Mouse (Mus musculus) common myeloid progenitor, adult 5-6 weeks (primary cell): ENCODE data around the gene Tead2. TPM values are rescaled to one million over a fixed set of nuclear protein-coding genes. Genes with fewer than 3 reads are reported as not detected.
"Not testable (repeated sequence)": the region's sequence is repeated elsewhere in the genome, so short reads cannot be mapped to it uniquely, and the experiment has no call there.

ENCODE experiments used
- ATAC-seq: replicated peaks from 2 replicates; pipeline ENCODE4 v1.8.0; 2016; ENCODE audit warnings: low read depth, mild to moderate bottlenecking, moderate TSS enrichment, inconsistent platforms; ENCODE audit not compliant: poor library complexity, severe bottlenecking
- total RNA-seq: library from RNA; stranded (forward); fragments of 200-1000, 187-1606 nt; gene quantifications from 2 replicates; pipeline ENCODE4 v1.2.3, GENCODE M21; 2017

Tead2 gene
- total RNA-seq: 0.55 and 0.87 TPM in 2 replicates

- no peak for ATAC-seq
These were observed at the start of gene Tead2 for GRCm38 (mm10) chr7:45215673-45216441. Tead2 (plus strand) TSS chr7:45215753.

DNA sequence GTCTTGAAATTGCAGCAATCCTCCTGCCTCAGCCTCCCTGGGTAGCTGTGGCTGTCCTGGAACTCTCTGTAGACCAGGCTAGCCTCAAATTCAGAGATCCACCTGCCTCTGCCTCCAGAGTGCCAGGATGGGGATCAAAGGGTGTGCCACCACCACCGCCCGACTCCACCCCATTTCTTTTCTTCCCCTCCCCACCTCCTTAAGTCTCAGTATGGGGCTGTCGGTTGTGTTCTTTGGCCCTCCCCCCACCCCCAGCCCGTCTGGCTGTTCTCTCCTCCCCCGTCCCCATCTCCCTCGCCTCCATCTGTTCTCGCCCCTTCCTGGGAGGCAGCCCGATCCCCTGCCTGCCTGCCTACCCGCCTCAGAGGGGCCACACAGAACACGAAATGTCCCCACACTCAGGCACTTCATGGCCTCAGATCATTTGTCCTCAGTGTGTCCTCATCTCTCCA lies 48.6 kb upstream of the Tead2 start:
- no peak for ATAC-seq

- no peak for ATAC-seq
These were observed 47.6 kb upstream of the Tead2 start for GRCm38 (mm10) chr7:45167761-45168445.

- no peak for ATAC-seq
These were observed 46.9 kb upstream of the Tead2 start for GRCm38 (mm10) chr7:45168656-45169055.

DNA sequence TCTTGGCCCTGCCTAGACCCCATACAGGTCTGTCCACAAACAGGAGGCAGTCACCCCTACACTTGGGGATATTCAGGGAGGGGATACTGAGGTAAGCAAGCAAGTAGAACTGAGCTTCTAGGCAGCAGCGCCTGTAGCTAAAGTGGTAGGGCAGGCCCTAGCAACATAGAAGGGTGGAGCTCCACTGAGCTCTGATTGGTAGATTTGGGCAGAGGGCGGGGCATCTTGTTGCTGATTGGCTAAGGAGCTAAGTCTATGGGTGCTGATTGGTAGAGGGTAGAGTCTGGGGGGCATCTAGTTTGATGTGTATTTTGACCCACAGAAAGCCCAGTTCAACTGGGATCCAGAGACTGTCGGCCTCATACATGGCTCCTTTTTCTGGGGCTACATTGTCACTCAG lies 46.1 kb upstream of the Tead2 start:
- peak; percentile 31; the same call in 1 of the 2 replicates for ATAC-seq

- no peak for ATAC-seq
These were observed 42.6 kb upstream of the Tead2 start for GRCm38 (mm10) chr7:45172974-45173373.

DNA sequence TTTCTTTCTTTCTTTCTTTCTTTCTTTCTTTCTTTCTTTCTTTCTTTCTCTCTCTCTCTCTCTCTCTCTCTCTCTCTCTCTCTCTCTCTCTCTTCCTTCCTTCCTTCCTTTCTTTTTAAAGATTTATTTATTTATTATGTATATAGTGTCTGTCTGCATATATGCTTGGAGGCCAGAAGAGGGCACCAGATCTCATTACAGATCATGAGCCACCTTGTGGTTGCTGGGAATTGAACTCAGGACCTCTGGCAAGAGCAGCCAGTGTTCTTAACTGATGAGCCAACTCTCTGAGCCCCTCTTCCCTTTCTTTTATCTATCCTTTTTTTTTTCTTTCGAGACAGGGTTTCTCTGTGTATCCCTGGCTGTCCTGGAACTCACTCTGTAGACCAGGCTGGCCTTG lies 41.8 kb upstream of the Tead2 start:
- ATAC-seq: not testable (repeated sequence)

GRCm38 (mm10) chr7:45174567-45175280 lies 40.8 kb upstream of the Tead2 start:
- ATAC-seq: peak; percentile 16; the same call in 1 of the 2 replicates

DNA sequence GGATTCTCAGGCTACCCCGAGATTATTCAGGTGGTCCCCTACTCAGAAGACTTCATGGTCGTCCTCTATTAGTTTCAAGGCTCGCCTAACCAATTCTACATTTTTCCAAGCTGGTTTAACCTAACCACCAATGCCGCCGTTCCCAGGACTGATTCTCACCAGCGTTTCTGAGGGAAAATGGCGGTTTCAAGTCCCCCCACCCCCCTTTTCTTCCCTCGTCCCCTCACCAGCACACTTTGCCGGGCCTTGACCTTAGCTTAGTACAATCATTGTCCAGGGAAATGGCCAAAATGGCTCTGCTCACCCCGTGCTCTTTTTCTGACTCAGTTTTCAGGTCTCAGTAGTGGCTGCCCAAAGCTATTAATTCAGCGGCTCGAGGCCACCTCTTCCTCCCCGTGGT lies 40.2 kb upstream of the Tead2 start:
- no peak for ATAC-seq

- no peak for ATAC-seq
These were observed 39.6 kb upstream of the Tead2 start for GRCm38 (mm10) chr7:45175929-45176328.

GRCm38 (mm10) chr7:45176356-45176755 lies 39.2 kb upstream of the Tead2 start:
- no peak for ATAC-seq

DNA sequence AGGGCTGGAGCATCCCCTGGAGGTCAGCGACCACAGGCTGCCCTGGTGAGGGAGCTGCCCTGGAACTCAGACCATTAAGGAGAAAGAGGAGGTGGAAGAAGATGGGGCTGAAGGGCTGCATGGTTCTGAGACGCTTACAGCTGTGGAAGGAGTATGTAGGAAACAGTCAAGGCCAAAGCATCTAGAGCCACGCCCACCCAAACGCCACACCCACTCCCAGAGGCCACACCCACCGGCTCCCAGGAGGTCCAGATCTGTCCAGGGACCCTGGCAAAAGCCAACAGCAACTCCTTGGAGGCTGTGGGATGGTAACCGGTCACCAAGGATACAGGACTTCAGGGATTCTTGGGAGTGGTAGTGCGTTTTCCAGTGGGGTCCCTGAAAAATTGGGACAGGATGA lies 37.0 kb upstream of the Tead2 start:
- no peak for ATAC-seq

- no peak for ATAC-seq
These were observed 36.1 kb upstream of the Tead2 start, which contains the start of gene Gfy for GRCm38 (mm10) chr7:45179469-45179868. Gfy (minus strand) TSS chr7:45179569.

DNA sequence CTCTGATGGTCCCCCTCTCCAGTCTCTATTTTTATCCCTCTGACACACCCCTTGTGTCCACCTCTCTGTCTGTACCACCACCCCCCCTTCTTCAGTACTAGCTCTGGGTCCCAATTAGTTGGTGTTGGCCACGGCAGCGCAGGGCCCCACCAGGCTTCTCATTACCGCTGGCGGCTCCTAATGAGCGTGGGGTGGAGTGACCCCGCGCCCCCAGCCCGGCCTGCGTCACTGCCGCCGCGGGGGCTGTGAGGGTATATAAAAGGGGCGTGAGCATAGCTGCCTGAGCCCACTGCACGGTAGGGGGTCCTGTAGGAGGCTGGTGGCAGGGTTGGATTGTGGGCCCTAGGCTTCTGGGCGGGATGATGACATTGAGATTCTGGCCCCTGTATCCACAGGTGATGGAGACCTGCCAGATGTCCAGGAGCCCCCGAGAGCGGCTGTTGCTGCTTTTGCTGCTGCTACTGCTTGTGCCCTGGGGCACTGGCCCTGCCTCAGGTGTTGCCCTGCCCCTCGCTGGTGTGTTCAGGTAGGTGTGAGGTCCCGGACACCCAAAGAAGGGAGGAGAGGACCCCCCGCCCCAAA lies 34.6 kb upstream of the Tead2 start, which contains the start of gene Pth2:
Gene Pth2, plus strand, starts transcription at position 100 of the 582 bp plus-strand sequence.
- ATAC-seq: no peak

DNA sequence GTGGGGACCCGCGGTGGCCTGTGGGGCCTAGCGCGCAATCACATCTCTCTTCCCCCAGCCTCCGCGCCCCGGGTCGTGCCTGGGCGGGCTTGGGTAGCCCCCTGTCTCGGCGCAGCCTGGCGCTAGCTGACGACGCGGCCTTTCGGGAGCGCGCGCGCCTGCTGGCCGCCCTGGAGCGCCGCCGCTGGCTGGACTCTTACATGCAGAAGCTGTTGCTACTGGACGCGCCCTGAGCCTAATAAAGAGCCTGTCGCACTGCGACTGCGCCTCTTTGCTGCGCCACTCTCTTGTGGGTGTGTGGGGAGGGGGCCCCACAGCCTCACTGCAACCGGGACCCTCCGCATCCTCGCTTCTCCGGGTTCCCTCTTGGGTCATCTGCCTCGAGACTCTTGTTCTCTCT lies 34.0 kb upstream of the Tead2 start:
- ATAC-seq: no peak

DNA sequence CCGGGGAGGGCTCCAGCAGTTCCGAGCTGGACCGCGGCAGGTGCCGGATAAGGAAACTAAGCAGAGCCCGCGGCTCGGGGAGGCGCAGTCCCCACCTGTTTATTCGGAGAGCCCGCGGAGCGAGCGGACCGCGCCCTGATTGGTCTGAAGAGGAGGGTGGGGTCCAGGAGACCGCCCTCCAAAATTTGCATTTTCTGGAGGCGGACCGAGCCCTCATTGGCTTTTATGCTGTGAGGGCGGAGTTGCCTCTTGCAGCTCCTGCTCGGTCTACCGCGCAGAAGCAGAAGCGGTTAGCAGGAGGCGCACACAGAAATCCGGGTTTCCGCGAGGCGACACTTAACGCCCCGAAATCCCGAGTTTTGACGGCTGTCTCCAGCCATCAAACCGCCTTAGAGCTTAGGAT lies 33.4 kb upstream of the Tead2 start:
- peak; percentile 94 for ATAC-seq

GRCm38 (mm10) chr7:45182606-45183005 lies 32.9 kb upstream of the Tead2 start:
- peak; percentile 23 for ATAC-seq

GRCm38 (mm10) chr7:45183672-45184071 lies 31.9 kb upstream of the Tead2 start:
- ATAC-seq: no peak

DNA sequence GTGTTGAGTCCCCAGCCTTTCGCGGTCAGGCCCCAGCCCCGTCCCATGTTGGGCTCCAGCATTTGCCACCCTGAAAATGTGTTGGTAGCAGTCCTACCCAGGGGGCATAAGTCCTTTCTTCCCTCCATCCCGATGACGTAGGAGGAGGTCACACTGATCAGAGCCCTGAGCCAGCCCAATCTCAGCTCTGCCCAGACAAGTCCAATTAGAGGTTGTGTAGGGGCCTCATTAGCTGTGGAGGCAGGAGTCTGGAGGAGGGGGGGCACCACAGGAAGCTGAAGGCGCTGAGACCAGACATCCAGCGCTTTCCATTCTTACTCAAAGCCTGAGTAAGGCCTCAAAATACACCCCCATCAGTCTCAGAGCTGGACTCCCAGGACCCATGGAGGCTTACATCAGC lies 29.6 kb upstream of the Tead2 start:
- ATAC-seq: no peak

GRCm38 (mm10) chr7:45189600-45189999 lies 26.0 kb upstream of the Tead2 start:
- no peak for ATAC-seq
